Mouse (Mus musculus) liver, adult 2 months (tissue): Measurements from ENCODE around the gene Smurf1.

Source experiments
- CTCF ChIP-seq: fragments of 200-500 bp; IDR thresholded peaks from 2 replicates; pipeline ENCODE4 v1.5.1; 2011; ENCODE audit warnings: low read depth, low read length, control low read depth
- POLR2A ChIP-seq: fragments of 200-500 bp; IDR thresholded peaks from 2 replicates; pipeline ENCODE4 v1.6.1; 2011; ENCODE audit warnings: low read length, control low read depth; ENCODE audit not compliant: insufficient read depth; ENCODE audit errors: extremely low read depth

DNA sequence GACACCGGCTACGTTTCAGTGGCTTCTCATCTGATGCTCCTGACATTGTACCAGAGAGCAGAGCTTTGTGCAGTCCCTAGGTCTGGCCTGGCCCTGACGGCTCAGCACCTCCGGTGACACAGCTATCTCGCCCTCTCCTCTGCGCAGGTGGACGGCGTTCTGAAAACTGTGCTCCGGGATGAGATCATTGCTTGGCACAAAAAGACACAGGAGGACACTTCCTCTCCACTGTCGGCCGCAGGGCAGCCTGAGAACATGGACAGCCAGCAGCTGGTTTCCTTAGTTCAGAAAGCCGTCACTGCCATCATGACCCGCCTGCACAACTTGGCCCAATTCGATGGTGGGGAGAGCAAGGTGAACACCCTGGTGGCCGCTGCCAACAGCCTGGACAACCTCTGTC lies 107.1 kb downstream of the Smurf1 start:
- TF ChIP-seq CTCF = no peak
- TF ChIP-seq POLR2A = no peak
